Mouse (Mus musculus) liver, embryonic 14 days (tissue): ENCODE results near the gene Angptl7. TPM values are rescaled to one million over a fixed set of nuclear protein-coding genes. Genes with fewer than 3 reads are reported as not detected.

Experiments used
- polyA plus RNA-seq: library from polyadenylated mRNA; depleted of rRNA; stranded (reverse); fragments of >200 nt; gene quantifications from 2 replicates; pipeline ENCODE4 v1.2.3, GENCODE M21; 2012; rRNA removed

The Angptl7 gene
- 0.30 and 0.32 TPM in 2 replicates for polyA plus RNA-seq

DNA sequence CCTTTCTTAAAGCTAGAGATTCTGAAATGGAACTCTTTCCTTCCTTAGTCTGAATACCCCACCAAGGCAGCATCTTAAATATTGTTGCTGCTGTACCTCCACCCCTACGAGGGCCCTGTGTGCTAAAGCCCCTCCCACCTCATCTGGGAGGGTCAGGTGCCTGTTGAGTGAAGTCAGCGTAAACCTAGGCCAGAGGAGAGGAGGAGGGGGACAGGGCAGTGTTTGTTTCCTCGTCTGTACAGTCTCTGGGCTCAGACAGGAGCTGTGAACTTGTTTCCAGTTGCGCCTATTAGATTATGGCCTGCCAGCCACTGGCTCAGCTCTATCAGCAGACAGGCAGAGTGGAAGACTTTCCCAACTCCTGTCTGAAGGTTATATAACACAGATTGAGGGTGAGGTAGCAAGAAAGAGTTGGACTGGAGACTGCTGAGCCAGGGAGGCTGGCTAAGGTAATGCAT is at the start of gene Angptl7:
Angptl7 (minus strand) TSS at position 51 of the 458 bp plus-strand sequence.

DNA sequence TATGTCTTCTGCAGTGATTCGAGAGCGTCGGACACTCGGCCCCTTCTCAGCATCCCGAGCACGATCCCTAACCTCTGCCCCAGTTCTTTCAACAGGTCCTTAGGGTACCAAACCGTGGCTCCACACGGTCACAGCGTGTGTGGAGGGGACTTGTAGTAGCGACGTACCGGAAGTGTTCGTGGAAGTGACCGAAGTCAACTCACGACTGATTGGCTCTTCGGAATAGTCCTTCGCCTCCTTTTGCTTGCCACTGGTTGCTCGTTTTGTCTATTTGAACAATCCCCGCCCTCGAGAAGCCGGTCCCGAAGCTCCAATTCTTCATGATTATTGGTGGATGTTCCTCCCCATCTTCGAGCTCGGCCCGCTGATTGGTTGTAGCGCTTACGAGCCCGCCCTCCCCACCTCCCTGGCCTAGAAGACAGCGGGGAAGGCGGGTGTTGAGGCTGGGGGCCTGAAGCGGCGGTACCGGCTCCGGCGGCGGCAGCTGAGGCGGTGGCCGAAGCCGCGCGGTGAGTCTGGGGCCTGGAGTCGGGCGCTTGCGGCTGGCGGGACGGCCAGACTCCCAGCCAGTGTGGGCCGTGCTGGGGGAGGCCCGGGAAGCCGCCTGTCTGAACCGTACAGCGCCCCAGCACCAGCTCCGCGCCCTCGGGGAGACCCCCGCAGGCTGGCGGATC is 51.9 kb downstream of the Angptl7 start, which contains the start of gene Mtor:
Mtor (plus strand) TSS at position 433 of the 674 bp plus-strand sequence.

Other genes with a start within 250 kb of the Angptl7 start
- 0.01 and 0.05 TPM in 2 replicates for gene Disp3, start 212.5 kb downstream of the Angptl7 start, polyA plus RNA-seq
- 5.5 and 6.2 TPM in 2 replicates for gene Ubiad1, start 55.7 kb downstream of the Angptl7 start, polyA plus RNA-seq
- 6.3 and 6.4 TPM in 2 replicates for gene Mtor, start 51.8 kb downstream of the Angptl7 start, polyA plus RNA-seq
- gene Exosc10, start 58.0 kb upstream of the Angptl7 start, polyA plus RNA-seq, result 19.9 and 22.6 TPM in 2 replicates
- gene Srm, start 91.0 kb upstream of the Angptl7 start, polyA plus RNA-seq, result 78.6 and 88.4 TPM in 2 replicates
- gene Masp2, start 102.1 kb upstream of the Angptl7 start, polyA plus RNA-seq, result 15.1 and 17.6 TPM in 2 replicates
- 285 and 314 TPM in 2 replicates for gene Tardbp, start 126.6 kb upstream of the Angptl7 start, polyA plus RNA-seq
- not detected in 2 replicates for gene Gm572, start 142.9 kb upstream of the Angptl7 start, polyA plus RNA-seq